Mouse (Mus musculus) monocyte, adult 2 months (primary cell): ENCODE data around the gene Gm47955.
"Not testable (repeated sequence)": the region's sequence is repeated elsewhere in the genome, so short reads cannot be mapped to it uniquely, and the experiment has no call there.

Experiments
- DNase-seq, 2 experiments: peaks; one replicate each; pipeline ENCODE4 v3.0.0; 2022; ENCODE audit warnings: low spot score in 2 of 2, low read depth in 1 of 2

Gm47955 gene

DNA sequence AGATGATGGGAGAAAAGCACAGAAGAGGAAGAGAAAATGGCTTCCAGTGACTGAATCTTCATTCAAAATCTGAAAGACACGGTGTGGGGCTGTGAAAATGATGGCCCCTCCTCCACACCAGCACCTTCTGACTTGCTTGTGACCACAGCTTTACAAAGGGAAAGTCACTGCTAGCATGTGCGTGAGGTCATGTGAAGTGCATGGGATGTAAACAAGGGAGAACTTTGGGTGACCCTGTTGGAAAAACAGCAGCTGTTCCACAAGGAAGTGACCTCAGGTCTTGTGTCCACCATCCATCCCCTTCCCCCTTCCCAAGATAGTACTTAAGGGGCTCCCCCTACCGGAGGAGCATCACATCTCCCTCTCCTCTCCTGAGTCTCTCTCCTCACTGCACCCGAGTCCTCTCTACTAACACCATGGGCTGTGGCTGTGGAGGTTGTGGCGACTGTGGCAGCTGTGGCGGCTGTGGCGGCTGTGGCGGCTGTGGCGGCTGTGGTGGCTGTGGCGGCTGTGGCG is at the start of gene Gm47955:
Gm47955 (plus strand) TSS at position 417 of the 516 bp plus-strand sequence.
- DNase-seq, result no peak

DNA sequence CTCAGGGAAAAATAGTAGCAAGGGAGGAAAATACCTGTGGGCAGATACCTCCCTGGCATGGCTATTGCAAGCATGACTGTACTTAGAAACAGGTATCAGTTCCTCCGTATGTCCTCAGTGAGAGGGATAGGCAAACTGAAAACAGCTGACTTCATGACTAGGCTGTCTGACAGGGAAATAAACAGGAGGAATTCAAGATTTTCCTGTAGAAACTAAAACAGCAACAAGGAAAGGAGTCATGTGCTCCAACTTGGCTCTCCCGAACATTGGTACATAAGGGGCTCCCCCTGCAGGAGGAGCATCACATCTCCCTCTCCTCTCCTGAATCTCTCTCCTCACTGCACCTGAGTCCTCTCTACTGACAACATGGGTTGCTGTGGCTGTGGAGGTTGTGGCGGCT is 47.1 kb upstream of the Gm47955 start, which contains the start of gene A030005L19Rik:
A030005L19Rik (plus strand) TSS at position 301 of the 400 bp plus-strand sequence.
- no peak for DNase-seq

DNA sequence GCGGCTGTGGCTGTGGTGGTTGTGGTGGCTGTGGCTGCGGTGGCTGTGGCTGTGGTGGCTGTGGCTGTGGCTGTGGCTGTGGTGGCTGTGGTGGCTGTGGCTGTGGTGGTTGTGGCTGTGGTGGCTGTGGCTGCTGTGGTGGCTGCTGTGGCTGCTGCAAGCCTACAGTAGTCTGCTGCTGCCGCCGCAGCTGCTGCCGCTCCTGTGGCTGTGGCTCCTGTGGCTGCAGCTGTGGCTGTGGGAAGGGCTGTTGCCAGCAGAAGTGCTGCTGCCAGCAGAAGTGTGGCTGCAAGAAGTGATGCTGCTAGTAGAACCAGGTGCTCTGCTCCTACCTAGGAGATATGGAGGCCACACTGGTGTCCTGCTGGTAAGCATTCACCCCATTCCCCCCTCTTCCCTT is 46.7 kb upstream of the Gm47955 start:
- DNase-seq, result not testable (repeated sequence)

DNA sequence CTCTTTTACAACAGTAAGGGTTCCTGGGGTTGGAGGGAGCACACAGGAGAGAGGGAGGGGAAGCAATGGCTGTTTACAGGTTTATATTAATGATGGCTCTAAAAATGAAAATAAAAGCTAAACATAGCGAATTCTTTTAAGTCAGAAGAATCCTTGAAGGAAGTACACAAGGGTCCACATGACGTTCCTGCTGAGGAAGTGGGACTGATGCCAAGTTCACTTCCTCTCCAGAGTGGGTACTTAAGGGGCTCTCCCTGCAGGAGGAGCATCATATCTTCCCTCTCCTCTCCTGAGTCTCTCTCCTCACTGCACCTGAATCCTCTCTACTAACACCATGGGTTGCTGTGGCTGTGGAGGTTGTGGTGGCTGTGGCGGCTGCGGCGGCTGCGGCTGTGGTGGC is 35.4 kb upstream of the Gm47955 start, which contains the start of gene A030014E15Rik:
A030014E15Rik (plus strand) TSS at position 268 of the 400 bp plus-strand sequence.
- no peak for DNase-seq

DNA sequence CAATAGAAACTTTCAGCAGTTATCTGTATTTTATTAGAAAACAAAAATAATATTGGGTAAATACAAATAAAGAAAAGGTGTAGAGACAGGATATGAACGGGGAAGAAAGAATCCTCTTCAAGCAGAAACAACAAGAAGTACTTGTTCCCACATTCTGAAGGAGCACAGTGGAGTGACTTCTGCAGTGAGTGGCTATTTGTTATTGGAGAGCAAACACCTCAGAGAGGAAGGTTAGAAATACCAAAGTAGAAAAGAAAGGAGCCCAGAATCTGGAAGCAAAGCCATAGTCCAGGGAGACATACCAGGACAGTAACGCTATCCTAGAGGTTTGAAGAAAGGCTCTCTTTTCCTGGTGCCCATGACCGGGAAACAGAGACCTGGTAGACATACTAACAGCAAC is 29.5 kb upstream of the Gm47955 start:
- DNase-seq, result not testable (repeated sequence)

DNA sequence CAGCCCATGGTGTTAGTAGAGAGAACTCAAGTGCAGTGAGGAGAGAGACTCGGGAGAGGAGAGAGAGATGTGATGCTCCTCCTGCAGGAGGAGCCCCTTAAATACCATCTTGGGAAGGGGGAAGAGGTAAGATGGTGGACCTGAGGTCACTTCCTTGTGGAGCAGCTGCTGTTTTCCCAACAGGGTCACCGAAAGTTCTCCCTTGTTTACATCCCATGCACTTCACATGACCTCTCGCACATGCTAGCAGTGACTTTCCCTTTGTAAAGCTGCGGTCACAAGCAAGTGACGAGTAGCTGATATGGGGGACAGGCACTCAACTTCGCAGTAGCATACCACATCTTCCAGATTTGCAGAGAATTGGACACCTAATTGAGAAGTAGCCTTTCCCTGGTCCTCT is 28.8 kb upstream of the Gm47955 start, which contains the start of gene Gm6217:
Gm6217 (minus strand) TSS at position 74 of the 400 bp plus-strand sequence.
- DNase-seq, result not testable (repeated sequence)

DNA sequence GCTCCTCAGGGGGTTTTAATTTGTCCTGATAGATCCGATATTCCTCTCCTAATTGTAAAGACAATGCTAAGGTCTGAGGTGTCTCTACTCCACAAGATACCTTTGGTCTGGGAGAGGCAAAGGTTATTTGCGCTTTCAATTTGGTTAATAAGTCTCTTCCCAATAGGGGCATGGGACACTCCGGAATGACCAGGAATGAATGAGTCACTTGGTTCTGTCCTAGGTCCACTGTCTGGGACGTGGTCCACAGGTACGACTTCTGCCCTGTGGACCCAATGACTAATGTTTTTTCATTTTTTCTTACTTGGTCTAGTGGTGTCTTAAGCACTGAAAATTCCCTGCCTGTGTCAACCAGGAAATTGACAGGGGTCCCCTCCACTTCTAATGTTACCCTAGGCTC is 21.4 kb upstream of the Gm47955 start:
- no peak for DNase-seq

DNA sequence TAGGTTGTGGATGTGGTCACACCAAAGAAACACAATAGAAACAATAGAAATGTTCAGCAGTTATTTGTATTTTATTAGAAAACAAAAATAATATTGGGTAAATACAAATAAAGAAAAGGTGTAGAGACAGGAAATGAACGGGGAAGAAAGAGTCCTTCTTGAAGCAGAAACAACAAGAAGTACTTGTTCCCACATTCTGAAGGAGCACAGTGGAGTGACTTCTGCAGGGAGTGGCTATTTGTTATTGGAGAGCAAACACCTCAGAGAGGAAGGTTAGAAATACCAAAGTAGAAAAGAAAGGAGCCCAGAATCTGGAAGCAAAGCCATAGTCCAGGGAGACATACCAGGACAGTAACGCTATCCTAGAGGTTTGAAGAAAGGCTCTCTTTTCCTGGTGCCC is 17.6 kb upstream of the Gm47955 start:
- DNase-seq, result not testable (repeated sequence)

DNA sequence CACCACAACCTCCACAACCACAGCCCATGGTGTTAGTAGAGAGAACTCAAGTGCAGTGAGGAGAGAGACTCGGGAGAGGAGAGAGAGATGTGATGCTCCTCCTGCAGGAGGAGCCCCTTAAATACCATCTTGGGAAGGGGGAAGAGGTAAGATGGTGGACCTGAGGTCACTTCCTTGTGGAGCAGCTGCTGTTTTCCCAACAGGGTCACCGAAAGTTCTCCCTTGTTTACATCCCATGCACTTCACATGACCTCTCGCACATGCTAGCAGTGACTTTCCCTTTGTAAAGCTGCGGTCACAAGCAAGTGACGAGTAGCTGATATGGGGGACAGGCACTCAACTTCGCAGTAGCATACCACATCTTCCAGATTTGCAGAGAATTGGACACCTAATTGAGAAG is 16.8 kb upstream of the Gm47955 start, which contains the start of gene A030003K21Rik:
A030003K21Rik (minus strand) TSS at position 94 of the 400 bp plus-strand sequence.
- DNase-seq, result not testable (repeated sequence)

DNA sequence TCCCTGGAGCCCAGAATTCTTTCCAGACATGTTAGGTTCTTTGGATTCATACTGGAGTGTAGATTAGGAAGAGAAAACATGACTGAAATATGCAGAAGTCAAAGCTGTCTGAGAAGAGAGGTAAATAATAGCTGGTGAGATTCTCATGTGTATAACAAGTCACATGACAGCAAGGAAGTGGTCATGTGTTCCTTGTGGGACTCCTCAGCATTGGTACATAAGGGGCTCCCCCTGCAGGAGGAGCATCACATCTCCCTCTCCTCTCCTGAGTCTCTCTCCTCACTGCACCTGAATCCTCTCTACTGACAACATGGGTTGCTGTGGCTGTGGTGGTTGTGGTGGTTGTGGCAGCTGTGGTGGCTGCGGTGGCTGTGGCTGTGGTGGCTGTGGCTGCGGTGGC is 14.1 kb upstream of the Gm47955 start:
- DNase-seq, result not testable (repeated sequence)

DNA sequence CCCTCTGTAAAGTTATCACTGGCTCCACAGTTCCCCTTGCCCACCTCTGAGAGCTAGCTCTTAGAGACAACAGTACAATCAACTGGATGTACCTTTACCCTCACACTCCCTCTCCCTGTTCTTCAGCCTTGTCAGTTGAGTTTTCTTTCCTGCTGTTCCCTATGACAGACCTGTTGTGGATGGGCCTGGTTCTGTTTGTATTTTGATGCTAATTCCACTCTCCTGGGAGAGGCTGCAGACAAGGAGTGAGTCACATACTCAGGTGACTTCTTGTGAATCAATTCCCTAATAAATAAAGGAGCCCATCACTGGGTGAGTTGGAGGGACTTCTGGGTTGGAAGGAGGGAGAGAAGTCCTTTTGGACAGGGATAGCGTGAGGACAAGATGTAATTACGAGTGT is 11.5 kb upstream of the Gm47955 start:
- DNase-seq, result no peak

DNA sequence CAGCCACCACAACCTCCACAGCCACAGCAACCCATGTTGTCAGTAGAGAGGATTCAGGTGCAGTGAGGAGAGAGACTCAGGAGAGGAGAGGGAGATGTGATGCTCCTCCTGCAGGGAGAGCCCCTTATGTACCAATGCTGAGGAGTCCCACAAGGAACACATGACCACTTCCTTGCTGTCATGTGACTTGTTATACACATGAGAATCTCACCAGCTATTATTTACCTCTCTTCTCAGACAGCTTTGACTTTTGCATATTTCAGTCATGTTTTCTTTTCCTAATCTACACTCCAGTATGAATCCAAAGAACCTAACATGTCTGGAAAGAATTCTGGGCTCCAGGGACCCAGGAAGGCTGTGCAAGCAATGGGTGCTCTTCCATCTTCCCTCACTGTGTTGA is 4.2 kb upstream of the Gm47955 start, which contains the start of gene Gm7544:
Gm7544 (minus strand) TSS at position 101 of the 400 bp plus-strand sequence.
- DNase-seq, result not testable (repeated sequence)

DNA sequence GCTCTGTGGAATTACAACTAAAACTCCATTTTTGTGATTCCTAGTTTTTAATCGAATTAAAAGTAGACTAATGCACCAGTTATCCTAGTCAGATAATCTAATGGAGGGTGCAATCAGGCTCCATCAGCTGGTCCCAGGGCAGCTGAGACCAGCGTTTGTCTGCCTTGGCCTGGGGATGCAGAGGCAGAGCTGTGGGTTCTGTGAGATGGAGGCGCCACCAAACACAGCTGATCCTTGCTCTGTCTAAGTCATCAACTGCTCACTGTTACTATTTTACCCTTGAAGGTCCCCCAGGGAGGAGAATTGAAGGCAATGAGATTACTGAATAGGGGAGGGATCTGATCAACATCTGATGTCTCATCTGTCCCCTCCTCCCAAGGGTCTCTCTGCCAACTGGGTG is 6.3 kb downstream of the Gm47955 start:
- no peak for DNase-seq

DNA sequence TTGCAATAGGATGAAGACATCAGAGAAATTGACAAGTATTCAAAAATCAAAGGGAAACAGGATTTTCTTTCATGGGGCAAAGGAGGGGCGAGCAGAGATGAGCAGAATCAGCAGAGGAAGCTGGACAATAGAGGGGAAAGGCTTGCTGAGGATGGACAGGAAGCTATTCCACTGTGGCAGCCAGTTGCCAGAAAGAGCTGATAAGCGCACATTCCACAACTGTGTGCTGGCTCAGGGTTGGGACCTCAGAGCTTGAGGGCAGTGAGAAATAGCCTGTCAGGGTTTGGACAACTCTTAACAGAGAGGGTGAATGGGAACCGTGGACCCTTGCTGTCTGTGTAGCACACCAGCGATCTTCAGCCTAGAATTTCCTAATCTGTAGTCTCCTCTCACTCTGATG is 12.0 kb downstream of the Gm47955 start:
- no peak for DNase-seq

DNA sequence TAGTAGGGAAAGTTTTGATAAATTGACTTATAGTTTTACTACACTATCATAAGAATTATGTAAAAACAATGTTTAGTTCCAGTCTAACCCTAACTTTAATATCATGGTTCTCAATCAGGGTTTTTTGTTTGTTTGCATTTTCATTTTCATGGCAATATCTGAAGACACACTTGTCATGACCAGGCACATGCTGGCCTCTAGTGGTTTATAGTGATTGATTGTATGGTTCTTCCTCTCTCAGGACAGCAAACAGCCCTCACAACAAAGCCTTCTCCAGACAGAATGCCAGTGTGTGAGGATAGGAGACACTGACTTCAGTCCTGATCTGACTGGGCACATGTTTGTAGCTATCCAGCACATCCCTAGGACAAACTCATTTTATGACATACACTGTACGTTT is 13.2 kb downstream of the Gm47955 start:
- DNase-seq, result no peak

DNA sequence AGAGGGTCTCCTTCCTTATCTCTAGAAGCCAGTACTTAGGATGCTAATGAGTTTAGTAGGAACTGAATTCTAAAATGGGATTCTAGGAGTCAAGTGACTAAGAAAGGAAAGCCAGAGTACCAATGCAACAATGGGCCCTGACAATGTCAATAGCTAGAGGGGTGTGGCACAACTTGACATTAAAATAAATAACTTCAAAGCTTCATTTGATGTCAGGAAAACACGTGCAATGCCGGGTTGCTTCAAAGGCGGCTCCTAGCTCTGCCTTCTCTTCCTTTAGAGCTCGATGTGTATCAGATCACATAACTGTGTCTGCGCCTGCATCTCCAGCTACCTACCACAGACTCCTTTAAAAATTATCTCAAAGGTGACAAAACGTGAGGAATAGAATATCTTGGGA is 13.8 kb downstream of the Gm47955 start:
- DNase-seq, result no peak

DNA sequence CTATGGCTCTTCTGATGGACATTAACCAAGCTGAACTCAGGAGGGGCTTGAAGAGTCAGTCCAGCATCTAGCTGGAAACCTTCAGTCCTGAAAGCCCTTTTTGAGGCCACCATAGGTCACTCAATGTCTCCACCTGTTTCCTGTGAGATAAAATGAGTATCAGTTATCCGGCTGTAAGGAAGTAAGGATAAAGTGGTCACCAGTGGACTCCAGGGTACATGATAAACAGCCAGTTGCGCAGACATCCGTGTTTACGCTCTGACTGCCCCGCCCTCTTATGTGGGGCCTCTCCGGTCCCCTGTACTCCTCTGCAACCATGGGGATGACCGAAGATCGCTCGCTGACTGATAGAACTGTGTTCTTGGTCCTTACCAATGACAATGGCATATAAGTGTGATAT is 14.3 kb downstream of the Gm47955 start:
- no peak for DNase-seq

DNA sequence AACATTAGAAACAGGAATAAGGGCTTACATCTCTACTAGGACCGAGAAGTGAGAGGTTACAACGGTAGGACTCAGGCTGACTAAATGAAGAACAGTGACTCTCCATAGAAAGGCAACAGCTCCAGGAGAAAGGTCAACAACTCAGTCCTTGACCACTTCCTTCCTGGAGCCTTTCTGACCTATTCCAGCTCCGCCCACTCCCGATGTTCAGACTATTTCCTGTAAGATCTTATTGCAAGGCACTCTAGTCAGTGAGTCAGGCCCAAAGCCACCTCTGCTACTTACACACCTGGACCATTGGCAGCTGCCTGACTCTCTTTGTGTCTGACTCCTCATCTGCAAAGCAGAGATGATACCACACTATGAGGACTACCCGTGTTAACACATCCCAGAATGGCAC is 15.7 kb downstream of the Gm47955 start:
- DNase-seq, result no peak

DNA sequence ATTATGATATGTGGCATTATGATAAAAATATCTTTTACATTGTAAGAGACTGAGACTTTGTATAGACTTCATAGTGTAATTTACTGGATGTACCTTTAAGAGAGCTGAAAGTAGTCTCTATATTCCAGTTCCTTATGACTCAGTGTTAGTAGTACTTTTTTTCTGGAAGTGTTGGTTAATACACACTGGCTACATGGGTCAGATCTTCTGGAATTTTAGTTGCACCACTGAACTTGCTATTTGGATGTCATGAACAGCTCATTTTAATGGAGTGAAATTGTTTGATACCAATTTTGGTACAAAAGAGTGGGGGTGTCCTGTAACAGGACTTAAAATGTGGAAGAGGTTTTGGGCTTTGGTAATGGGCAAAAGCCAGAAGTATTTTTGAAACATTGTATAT is 17.8 kb downstream of the Gm47955 start:
- DNase-seq, result no peak

DNA sequence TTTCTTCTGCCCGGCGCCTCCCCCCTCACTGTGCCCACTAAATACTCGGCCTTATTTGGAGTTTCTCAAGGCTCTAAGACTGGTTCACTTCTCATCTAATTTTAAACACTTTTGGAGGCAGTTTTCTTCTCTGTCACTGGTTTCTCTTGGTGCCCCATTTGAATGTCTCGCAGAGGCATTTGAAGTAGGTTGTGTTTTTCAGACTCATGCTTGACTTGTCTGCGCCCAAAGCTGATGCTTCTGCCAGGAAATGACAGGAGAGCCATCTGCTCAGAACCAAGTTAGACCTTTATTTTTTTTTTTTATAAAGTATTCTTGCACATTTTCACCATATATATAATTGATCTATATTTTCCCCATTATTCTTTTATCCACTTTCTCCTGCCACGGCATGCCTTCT is 26.7 kb downstream of the Gm47955 start:
- no peak for DNase-seq

DNA sequence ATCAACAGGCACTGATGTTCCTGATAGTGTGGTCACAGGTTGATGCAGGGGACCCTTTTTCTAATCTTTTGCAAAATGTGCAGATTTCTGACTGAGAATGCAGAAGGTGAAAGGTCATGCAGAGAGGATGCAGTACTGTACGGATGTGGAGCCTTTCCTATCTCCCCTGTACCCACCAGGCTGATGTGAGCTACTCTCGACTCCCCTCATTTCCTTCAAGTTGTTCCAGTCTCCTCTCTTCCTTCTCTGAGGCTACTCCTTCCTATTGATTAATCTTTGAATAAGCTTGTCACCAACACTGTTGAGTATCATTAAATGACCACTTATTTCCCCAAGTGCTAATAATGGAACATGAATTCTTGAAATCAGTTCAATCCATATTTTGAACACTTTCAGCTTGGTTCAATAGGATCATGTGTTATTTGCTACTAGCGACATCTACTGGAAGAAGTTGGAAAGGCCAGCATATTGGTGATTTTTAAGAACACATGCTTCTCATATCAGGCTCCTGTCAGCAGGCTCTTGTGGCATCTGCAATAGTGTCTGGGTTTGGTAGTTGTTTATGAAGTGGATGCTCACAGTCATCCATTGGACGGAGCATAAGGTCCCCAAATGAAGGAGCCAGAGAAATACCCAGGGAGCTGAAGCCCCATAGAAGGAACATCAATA is 27.6 kb downstream of the Gm47955 start:
- DNase-seq, result no peak

DNA sequence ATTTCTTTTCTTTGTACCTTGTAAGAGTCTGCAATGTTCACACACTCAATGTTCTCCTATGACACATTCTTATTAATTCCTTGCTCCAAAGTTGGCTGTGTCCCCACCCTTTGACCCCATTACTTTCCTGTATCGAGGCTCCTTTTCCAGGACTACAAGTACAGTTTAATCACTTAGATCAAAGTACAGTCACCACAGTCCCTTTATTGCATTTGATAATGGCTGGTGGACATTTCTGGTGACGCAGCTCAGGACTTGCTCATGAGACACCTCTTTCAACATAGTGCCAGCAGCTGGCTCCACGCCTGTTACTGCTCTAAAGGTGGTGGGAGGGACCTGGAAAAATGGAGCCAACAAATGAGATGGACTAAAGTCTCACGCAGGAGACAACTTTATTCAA is 31.0 kb downstream of the Gm47955 start:
- no peak for DNase-seq

DNA sequence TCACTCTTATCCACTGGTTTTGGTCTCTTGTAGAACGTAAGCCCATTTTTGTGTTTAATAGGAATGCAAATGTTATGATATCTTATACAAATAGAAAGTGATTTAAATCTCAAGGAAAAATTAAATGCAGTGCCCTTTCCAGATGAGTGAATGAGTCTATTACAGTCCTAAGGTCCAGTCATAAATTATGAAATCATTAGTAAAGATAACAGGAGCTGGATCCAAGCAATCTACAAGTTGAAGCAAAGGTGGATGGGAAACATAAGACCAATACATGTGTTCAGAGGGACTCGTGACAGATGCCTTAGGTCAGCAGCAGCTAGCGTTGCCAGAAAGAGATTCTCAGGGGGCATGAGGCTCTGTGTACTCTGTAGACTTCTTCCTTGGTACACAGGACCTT is 31.5 kb downstream of the Gm47955 start:
- DNase-seq, result no peak
